Comparison of ENCODE assay signal across 11 mouse cellular contexts in the genomic region with DNA sequence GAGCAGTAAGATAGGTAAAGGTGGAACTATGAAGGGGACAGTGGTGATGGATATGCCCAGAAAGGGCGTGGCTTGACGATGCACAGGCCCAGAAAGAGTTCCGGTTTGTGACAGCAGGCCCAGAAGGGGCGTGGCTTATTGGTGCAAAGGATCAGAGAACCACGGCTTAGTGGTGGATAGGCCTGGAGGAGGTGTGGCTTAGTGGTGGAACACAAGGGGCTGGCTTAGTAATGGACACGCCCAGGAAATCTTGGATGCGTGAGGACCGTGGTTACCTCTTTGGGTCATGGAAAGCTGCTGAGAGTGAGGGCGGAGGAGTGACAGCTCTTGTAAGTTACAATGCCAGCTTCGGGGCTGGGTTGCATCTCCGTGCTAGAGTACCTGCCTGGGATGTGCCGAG. TPM values are rescaled to one million over a fixed set of nuclear protein-coding genes. Genes with fewer than 3 reads are reported as not detected.
DNase-seq lines count a peak whose midpoint lies in the region; ATAC-seq and TF ChIP-seq lines count a peak whose summit lies in the region.
"Had no signal": no experiment of that assay in that cellular context is flagged by ENCODE, and none has a peak within 500 bp of the region (broad histone marks: within the 10 kb centered on the region; RNA-seq: fewer than 3 reads in every experiment).

No protein-coding gene starts in this region.

- peak; percentile 21; the same call in 1 of the 2 replicates for ATAC-seq in lung, embryonic 14.5 days (ENCODE audit: insufficient read depth)
- ATAC-seq in embryonic facial prominence, embryonic 14.5 days (ENCODE audit: low read depth), result peak; percentile 47
- ATAC-seq in midbrain, embryonic 13.5 days, result 0 out of 2 replicates have a peak, but pooled peaks have one; percentile 12

- H3K4me1 ChIP-seq in lung, embryonic 14.5 days (ENCODE audit: insufficient read depth), result no peaks in the 10 kb centered on the region
- H3K4me1 ChIP-seq in lung, adult 2 months (ENCODE audit: control insufficient read depth, insufficient read depth, low read length), result no peaks in the 10 kb centered on the region
- peaks cover 25% of the 10 kb centered on the region for H3K4me1 ChIP-seq in embryonic facial prominence, embryonic 14.5 days (ENCODE audit: control insufficient read depth, insufficient read depth, low read length)
- peaks cover 28% of the 10 kb centered on the region for H3K4me1 ChIP-seq in midbrain, embryonic 13.5 days (replicated peaks)

- H3K4me3 ChIP-seq in lung, embryonic 14.5 days (ENCODE audit: low read depth, low read length), result no peak overlapping the region
- no peak overlapping the region for H3K4me3 ChIP-seq in lung, adult 2 months (replicated peaks; ENCODE audit: extremely low read depth, low read depth, low read length)
- no peak overlapping the region for H3K4me3 ChIP-seq in embryonic facial prominence, embryonic 14.5 days (ENCODE audit: low read depth, low read length)
- no peak overlapping the region for H3K4me3 ChIP-seq in midbrain, embryonic 13.5 days (replicated peaks)
- H3K4me3 ChIP-seq: embryonic facial prominence, embryonic 13.5 days had no signal

- no peak for TF ChIP-seq CTCF in lung, embryonic 14.5 days (IDR thresholded peaks at IDR 0.05; ENCODE audit: low read depth)
- no peak for TF ChIP-seq CTCF in lung, adult 2 months (IDR thresholded peaks at IDR 0.05; ENCODE audit: insufficient read depth, low read length)

- H3K36me3 ChIP-seq in lung, embryonic 14.5 days (ENCODE audit: insufficient read depth), result no peaks in the 10 kb centered on the region
- H3K36me3 ChIP-seq in embryonic facial prominence, embryonic 14.5 days (ENCODE audit: control insufficient read depth, insufficient read depth, low read length), result no peaks in the 10 kb centered on the region
- H3K36me3 ChIP-seq in midbrain, embryonic 13.5 days, result no peaks in the 10 kb centered on the region
- H3K36me3 ChIP-seq: embryonic facial prominence, embryonic 13.5 days had no signal

- no peak overlapping the region for H3K4me2 ChIP-seq in lung, embryonic 14.5 days
- no peak overlapping the region for H3K4me2 ChIP-seq in embryonic facial prominence, embryonic 14.5 days (ENCODE audit: low read depth, low read length)
- no peak overlapping the region for H3K4me2 ChIP-seq in midbrain, embryonic 13.5 days (replicated peaks)
- H3K4me2 ChIP-seq: embryonic facial prominence, embryonic 13.5 days had no signal

- H3K9me3 ChIP-seq in lung, embryonic 14.5 days (ENCODE audit: low read depth, low read length), result no peaks in the 10 kb centered on the region
- no peaks in the 10 kb centered on the region for H3K9me3 ChIP-seq in embryonic facial prominence, embryonic 14.5 days (ENCODE audit: control insufficient read depth, low read length)
- H3K9me3 ChIP-seq in midbrain, embryonic 13.5 days, result no peaks in the 10 kb centered on the region
- H3K9me3 ChIP-seq: embryonic facial prominence, embryonic 13.5 days had no signal

- WGBS in lung, embryonic 14.5 days, result 33% methylated on average over 12 of the region's 12 CpGs
- 40% methylated on average over 12 of the region's 12 CpGs for WGBS in lung, adult 2 months
- WGBS in embryonic facial prominence, embryonic 14.5 days, result 41% methylated on average over 12 of the region's 12 CpGs
- WGBS in midbrain, embryonic 13.5 days, result 27% methylated on average over 12 of the region's 12 CpGs

- 0 out of 2 replicates have a peak, but pooled peaks cover 2% of the 10 kb centered on the region for H3K27me3 ChIP-seq in lung, embryonic 14.5 days (ENCODE audit: insufficient read depth, low read length)
- H3K27me3 ChIP-seq in embryonic facial prominence, embryonic 14.5 days (replicated peaks; ENCODE audit: control insufficient read depth, insufficient read depth, low read length), result no peaks in the 10 kb centered on the region
- H3K27me3 ChIP-seq in midbrain, embryonic 13.5 days, result peaks cover 2% of the 10 kb centered on the region; the same call in 1 of the 2 replicates
- H3K27me3 ChIP-seq: embryonic facial prominence, embryonic 13.5 days had no signal

- H3K27ac ChIP-seq in lung, embryonic 14.5 days (ENCODE audit: low read depth), result no peak overlapping the region
- H3K27ac ChIP-seq in embryonic facial prominence, embryonic 14.5 days (replicated peaks; ENCODE audit: low read depth, low read length), result no peak overlapping the region
- H3K27ac ChIP-seq in midbrain, embryonic 13.5 days, result no peak overlapping the region
- H3K27ac ChIP-seq: embryonic facial prominence, embryonic 13.5 days had no signal

- H3K9ac ChIP-seq in lung, embryonic 14.5 days, result no peak overlapping the region
- H3K9ac ChIP-seq in embryonic facial prominence, embryonic 14.5 days (ENCODE audit: low read depth, low read length), result no peak overlapping the region
- H3K9ac ChIP-seq in midbrain, embryonic 13.5 days (replicated peaks), result no peak overlapping the region
- H3K9ac ChIP-seq: embryonic facial prominence, embryonic 13.5 days had no signal

- peak; percentile 57 for DNase-seq in lung, embryonic 14.5 days
- DNase-seq in lung, adult 2 months, result no peak
- DNase-seq in ES-CJ7 (ENCODE audit: low read depth, low spot score), result peak; percentile 97
- peak; percentile 51 for DNase-seq in embryonic facial prominence, embryonic 14.5 days (ENCODE audit: low spot score)
- no peak for DNase-seq in adrenal gland, postnatal 25 days
- DNase-seq in urinary bladder, adult 18-20 months (ENCODE audit: low spot score in 2 of 2), result no peak
- DNase-seq: adrenal gland, adult 8-10 months had no signal

- TF ChIP-seq POLR2A in lung, adult 2 months (IDR thresholded peaks at IDR 0.05; ENCODE audit: borderline replicate concordance, extremely low read depth, low read depth, low read length), result no peak

RNA-seq across cellular contexts. Expression of a gene that starts 58.2 kb away (rescaled TPM):
- 0.08 TPM in 1 of 2 replicates, not detected in the other for polyA plus RNA-seq in lung, embryonic 14.5 days (2014; fragmentation: Nextera tagmentation; extraction: Ambion mirVana)
- not detected in 2 replicates for polyA plus RNA-seq in lung, adult 2 months (2012; rRNA removed)
- 0.08 and 0.10 TPM in 2 replicates for polyA plus RNA-seq in embryonic facial prominence, embryonic 14.5 days (2014; fragmentation: Nextera tagmentation; extraction: Ambion mirVana)
- polyA plus RNA-seq in midbrain, embryonic 13.5 days (2015; fragmentation: Nextera tagmentation; extraction: Ambion mirVana), result not detected in 2 replicates
- total RNA-seq in adrenal gland, postnatal 25 days (2021), result not detected in 2 replicates
- total RNA-seq: adrenal gland, adult 8-10 months had no signal
- polyA plus RNA-seq: embryonic facial prominence, embryonic 13.5 days; heart, embryonic 16.5 days; spleen, adult 2 months had no signal

Comparison
In these comparisons a context has a peak if more than half of its experiments do, and no peak if none do; other contexts are left out.
1. DNase-seq: peak in lung, embryonic 14.5 days (single experiment), ES-CJ7 (single experiment) and embryonic facial prominence, embryonic 14.5 days (single experiment); none in lung, adult 2 months (single experiment), adrenal gland, postnatal 25 days (single experiment) and urinary bladder, adult 18-20 months (0 of 2).
2. Peak in every context shown above with its lines, with median percentiles within 50 percentile points of each other: ATAC-seq.